Mouse (Mus musculus) myocyte (in vitro differentiated cells): ENCODE measurements around the gene Vmn1r57. TPM values are rescaled to one million over a fixed set of nuclear protein-coding genes. Genes with fewer than 3 reads are reported as not detected.
"Not testable (repeated sequence)": the region's sequence is repeated elsewhere in the genome, so short reads cannot be mapped to it uniquely, and the experiment has no call there.

Experiments used
- H3K27me3 ChIP-seq: one replicate; pipeline ENCODE4 v1.6.1; 2011; ENCODE audit not compliant: control insufficient read depth, insufficient read depth, insufficient read length
- H3K36me3 ChIP-seq: one replicate; pipeline ENCODE4 v1.6.1; 2011; ENCODE audit not compliant: control insufficient read depth, insufficient read depth
- H3K4me2 ChIP-seq: one replicate; pipeline ENCODE4 v1.6.1; 2011; ENCODE audit warnings: low read depth, control low read depth
- H3K4me3 ChIP-seq: one replicate; pipeline ENCODE4 v1.5.1; 2011; ENCODE audit warnings: mild to moderate bottlenecking, control low read depth, moderate library complexity
- H3K79me2 ChIP-seq: one replicate; pipeline ENCODE4 v1.6.1; 2011; ENCODE audit not compliant: control insufficient read depth, insufficient read depth
- H3ac ChIP-seq: one replicate; pipeline ENCODE4 v1.6.1; 2011; ENCODE audit not compliant: control insufficient read depth, insufficient read length
- CEBPB ChIP-seq: IDR thresholded peaks from 2 replicates; pipeline ENCODE4 v1.6.1; 2011; ENCODE audit warnings: mild to moderate bottlenecking, moderate library complexity; ENCODE audit not compliant: poor library complexity, insufficient read depth, severe bottlenecking
- E2F4 ChIP-seq: IDR thresholded peaks from one replicate; pipeline ENCODE4 v1.6.1; 2011; ENCODE audit warnings: mild to moderate bottlenecking, control low read depth, moderate library complexity; ENCODE audit not compliant: insufficient read depth
- MAX ChIP-seq: IDR thresholded peaks from one replicate; pipeline ENCODE4 v1.6.1; 2011; ENCODE audit warnings: low read depth, mild to moderate bottlenecking, control low read depth
- MYOD1 ChIP-seq, 3 experiments: IDR thresholded peaks; one replicate each; pipeline ENCODE4 v1.6.1; 2011; ENCODE audit warnings: control low read depth in 2 of 3, low read depth in 2 of 3, mild to moderate bottlenecking in 2 of 3, moderate library complexity in 1 of 3; ENCODE audit not compliant: insufficient read length in 2 of 3, control insufficient read depth in 1 of 3
- MYOG ChIP-seq, 3 experiments: IDR thresholded peaks; one replicate each; pipeline ENCODE4 v1.6.1; 2011; ENCODE audit warnings: control low read depth in 2 of 3, low read depth in 2 of 3, mild to moderate bottlenecking in 2 of 3; ENCODE audit not compliant: insufficient read length in 2 of 3, control insufficient read depth in 1 of 3, insufficient read depth in 1 of 3
- POLR2A ChIP-seq: IDR thresholded peaks from one replicate; pipeline ENCODE4 v1.6.1; 2011; ENCODE audit warnings: low read depth, mild to moderate bottlenecking, control low read depth, moderate library complexity; ENCODE audit not compliant: insufficient read length
- POLR2AphosphoS2 ChIP-seq: IDR thresholded peaks from one replicate; pipeline ENCODE4 v1.6.1; 2011; ENCODE audit warnings: low read depth, control low read depth; ENCODE audit not compliant: insufficient read length
- REST ChIP-seq: IDR thresholded peaks from one replicate; pipeline ENCODE4 v1.6.1; 2011; ENCODE audit warnings: mild to moderate bottlenecking, control low read depth, moderate library complexity; ENCODE audit not compliant: insufficient read depth, insufficient read length
- SRF ChIP-seq: IDR thresholded peaks from one replicate; pipeline ENCODE4 v1.6.1; 2011; ENCODE audit warnings: low read depth; ENCODE audit not compliant: control insufficient read depth, insufficient read length
- TCF12 ChIP-seq: IDR thresholded peaks from one replicate; pipeline ENCODE4 v1.6.1; 2011; ENCODE audit warnings: mild to moderate bottlenecking, control low read depth; ENCODE audit not compliant: poor library complexity, insufficient read depth, severe bottlenecking
- TCF3 ChIP-seq: IDR thresholded peaks from one replicate; pipeline ENCODE4 v1.6.1; 2011; ENCODE audit warnings: low read depth, control low read depth; ENCODE audit not compliant: insufficient read length
- USF1 ChIP-seq: IDR thresholded peaks from one replicate; pipeline ENCODE4 v1.6.1; 2011; ENCODE audit warnings: low read depth, mild to moderate bottlenecking, control low read depth, moderate library complexity
- polyA plus RNA-seq: library from polyadenylated mRNA; unstranded; fragments of >200 nt; fragmentation: generic; extraction: Trizol; gene quantifications from one replicate; pipeline ENCODE4 v1.2.1, GENCODE M21; 2012; ENCODE audit warnings: missing spikeins

The Vmn1r57 gene
- polyA plus RNA-seq = not detected

- H3K79me2 ChIP-seq, H3ac ChIP-seq, H3K27me3 ChIP-seq, H3K36me3 ChIP-seq, H3K4me3 ChIP-seq, H3K4me2 ChIP-seq: not testable (repeated sequence)
Measured at GRCm38 (mm10) chr7:5218193-5218592, at the start of gene Vmn1r57. TSS of gene Vmn1r57 (plus strand) at chr7:5218493.

GRCm38 (mm10) chr7:5196647-5197046 lies 21.6 kb upstream of the Vmn1r57 start, which contains the start of gene Vmn1r56:
TSS of gene Vmn1r56 (minus strand) at chr7:5196747.
- H3K4me3 ChIP-seq, H3K27me3 ChIP-seq, H3ac ChIP-seq, H3K79me2 ChIP-seq, H3K4me2 ChIP-seq, H3K36me3 ChIP-seq: not testable (repeated sequence)

GRCm38 (mm10) chr7:5263051-5263450 lies 44.8 kb downstream of the Vmn1r57 start:
- no peak overlapping the region for H3ac ChIP-seq
- no peak for TF ChIP-seq REST
- TF ChIP-seq TCF3 = no peak
- no peak for TF ChIP-seq MAX
- no peak for TF ChIP-seq MYOD1 (IDR thresholded peaks at IDR 0.05; ENCODE audit: control insufficient read depth in 1 of 3, insufficient read length in 2 of 3, low read depth in 2 of 3)
- TF ChIP-seq TCF12 = no peak
- no peak for TF ChIP-seq POLR2A
- TF ChIP-seq POLR2AphosphoS2 = no peak
- no peak for TF ChIP-seq E2F4
- TF ChIP-seq USF1 = no peak
- no peak for TF ChIP-seq CEBPB
- no peak for TF ChIP-seq MYOG (IDR thresholded peaks at IDR 0.05; ENCODE audit: control insufficient read depth in 1 of 3, insufficient read depth in 1 of 3, insufficient read length in 2 of 3, low read depth in 2 of 3)
- TF ChIP-seq SRF = no peak
- no peaks in the 10 kb centered on the region for H3K36me3 ChIP-seq
- no peak overlapping the region for H3K4me3 ChIP-seq
- no peaks in the 10 kb centered on the region for H3K27me3 ChIP-seq
- no peaks in the 10 kb centered on the region for H3K79me2 ChIP-seq
- no peak overlapping the region for H3K4me2 ChIP-seq

Other genes with a start within 250 kb of the Vmn1r57 start
- gene Sbk3, start 247.3 kb upstream of the Vmn1r57 start, polyA plus RNA-seq = 0.34 TPM
- gene Zfp579, start 222.3 kb upstream of the Vmn1r57 start, polyA plus RNA-seq = 16.3 TPM
- 15.7 TPM for gene Zfp524, start 204.1 kb upstream of the Vmn1r57 start, polyA plus RNA-seq
- 22.8 TPM for gene Fiz1, start 203.8 kb upstream of the Vmn1r57 start, polyA plus RNA-seq
- gene Gm44973, start 203.0 kb upstream of the Vmn1r57 start, polyA plus RNA-seq = not detected
- 18.1 TPM for gene Zfp865, start 198.1 kb upstream of the Vmn1r57 start, polyA plus RNA-seq
- 0.19 TPM for gene Ccdc106, start 197.9 kb upstream of the Vmn1r57 start, polyA plus RNA-seq
- not detected for gene 4632433K11Rik, start 184.4 kb upstream of the Vmn1r57 start, polyA plus RNA-seq
- 1.5 TPM for gene Zfp784, start 180.0 kb upstream of the Vmn1r57 start, polyA plus RNA-seq
- 13.1 TPM for gene Zfp580, start 167.0 kb upstream of the Vmn1r57 start, polyA plus RNA-seq
- gene U2af2, start 156.3 kb upstream of the Vmn1r57 start, polyA plus RNA-seq = 159 TPM
- gene Epn1, start 138.3 kb upstream of the Vmn1r57 start, polyA plus RNA-seq = 118 TPM
- not detected for gene Rfpl4, start 101.5 kb upstream of the Vmn1r57 start, polyA plus RNA-seq
- gene Rasl2-9, start 92.5 kb upstream of the Vmn1r57 start, polyA plus RNA-seq = 0.10 TPM
- not detected for gene Vmn1r55, start 68.8 kb upstream of the Vmn1r57 start, polyA plus RNA-seq
- gene Vmn1r56, start 21.7 kb upstream of the Vmn1r57 start, polyA plus RNA-seq = not detected
- gene Gm5065, start 132.0 kb downstream of the Vmn1r57 start, polyA plus RNA-seq = not detected
- gene Nlrp2, start 132.5 kb downstream of the Vmn1r57 start, polyA plus RNA-seq = not detected
- not detected for gene Vmn1r58, start 194.9 kb downstream of the Vmn1r57 start, polyA plus RNA-seq
- gene Vmn1r59, start 238.3 kb downstream of the Vmn1r57 start, polyA plus RNA-seq = not detected